Mouse (Mus musculus): ENCODE results near the gene Cox16. TPM values are rescaled to one million over a fixed set of nuclear protein-coding genes. Genes with fewer than 3 reads are reported as not detected.

The Cox16 gene
- 10 to 100 TPM; 54.4 to 56.8 TPM for total RNA-seq (2023)

GRCm38 (mm10) chr12:81484727-81485191 is at the start of gene Cox16:
Cox16 (minus strand) TSS chr12:81485127.

DNA sequence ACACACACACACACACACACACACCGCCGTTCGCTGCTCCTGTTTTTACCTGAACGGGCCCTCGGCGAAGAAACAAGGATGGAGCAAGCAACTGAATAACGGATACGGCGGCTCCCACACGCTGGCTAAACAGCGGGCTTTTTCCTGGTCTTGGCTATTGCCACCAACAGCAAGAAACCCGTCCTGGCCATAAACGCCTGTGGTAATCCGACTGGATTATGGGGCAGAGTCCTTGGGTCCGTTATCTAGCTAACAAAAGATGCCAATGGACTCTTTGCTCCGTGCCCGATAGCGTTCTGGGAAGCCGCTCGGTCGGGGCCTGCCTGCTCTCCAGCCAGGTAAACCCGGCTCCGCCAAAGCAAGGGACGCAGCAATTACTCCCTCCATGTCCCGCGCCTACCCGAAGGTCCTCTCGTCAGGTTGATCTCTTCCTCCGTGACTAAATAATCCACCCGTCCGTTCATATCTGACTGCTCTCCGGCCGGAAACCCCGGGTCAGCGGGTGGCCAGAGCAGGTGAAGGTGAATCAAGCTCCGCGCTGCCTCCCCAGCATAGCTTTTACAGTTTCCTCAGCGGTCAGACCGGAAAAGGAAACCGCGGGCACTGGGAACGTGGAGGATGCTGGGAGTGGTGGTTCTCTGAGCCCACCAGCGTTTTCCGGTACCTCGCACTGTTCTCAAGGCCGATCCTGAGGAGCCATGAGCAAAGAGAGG is 47.5 kb upstream of the Cox16 start, which contains the start of the genes Gm20498 and Synj2bp:
Gm20498 (minus strand) TSS at position 590 of the 713 bp plus-strand sequence.
Synj2bp (minus strand) TSS at position 596 of the 713 bp plus-strand sequence.

GRCm38 (mm10) chr12:81421846-81422245 is 63.1 kb downstream of the Cox16 start, which contains the start of gene Adam4:
Adam4 (minus strand) TSS chr12:81421946.

DNA sequence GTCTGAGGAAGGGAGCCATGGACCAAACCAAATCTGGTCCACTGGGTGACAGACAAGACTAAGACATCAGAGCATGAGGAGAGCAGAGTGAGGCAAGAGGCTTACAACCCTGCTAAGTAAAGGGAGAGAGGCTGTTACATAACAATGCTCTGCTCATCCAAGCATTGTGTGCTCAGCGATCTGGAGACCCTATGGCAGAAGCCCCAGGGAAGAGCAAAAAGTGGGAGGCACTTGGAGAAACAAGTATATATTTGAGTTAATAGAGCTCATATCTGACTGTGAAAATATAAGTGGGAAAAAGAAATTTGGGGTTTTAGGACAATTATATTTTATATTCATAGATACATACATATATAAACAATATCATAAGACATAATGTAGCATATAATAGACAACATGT is 105.6 kb downstream of the Cox16 start, which contains the start of gene Gm4787:
Gm4787 (minus strand) TSS at position 101 of the 400 bp plus-strand sequence.

GRCm38 (mm10) chr12:81332875-81333421 is 152.0 kb downstream of the Cox16 start, which contains the start of gene Slc8a3:
Slc8a3 (minus strand) TSS chr12:81333180.

Other genes starting within 250 kb of the Cox16 start
- not detected for gene Slc8a3, start 151.9 kb downstream of the Cox16 start, total RNA-seq (2023)
- under 1 TPM; 0.39 to 0.46 TPM for gene Gm4787, start 105.7 kb downstream of the Cox16 start, total RNA-seq (2023)
- gene Adam4, start 63.2 kb downstream of the Cox16 start, total RNA-seq (2023), result 1 to 10 TPM; 1.4 to 2.0 TPM
- gene Gm20498, start 47.8 kb upstream of the Cox16 start, total RNA-seq (2023), result 10 to 100 TPM in 1 of 2 experiments, 1 to 10 TPM in 1; 6.4 to 14.8 TPM
- 10 to 100 TPM; 12.1 to 14.6 TPM for gene Synj2bp, start 47.8 kb upstream of the Cox16 start, total RNA-seq (2023)
- not detected for gene Adam21, start 83.3 kb upstream of the Cox16 start, total RNA-seq (2023)
- 10 to 100 TPM; 43.5 to 51.9 TPM for gene Med6, start 109.9 kb upstream of the Cox16 start, total RNA-seq (2023)
- not detected for gene Ttc9, start 146.1 kb upstream of the Cox16 start, total RNA-seq (2023)